Mouse (Mus musculus) olfactory bulb, adult 2 months (tissue): ENCODE data around the gene Glis2.

Experiments
- CTCF ChIP-seq: fragments of 200-500 bp; IDR thresholded peaks from 2 replicates; pipeline ENCODE4 v1.5.1; 2012; ENCODE audit warnings: low read depth, mild to moderate bottlenecking, low read length, moderate library complexity; ENCODE audit not compliant: insufficient read depth
- POLR2A ChIP-seq: fragments of 200-500 bp; IDR thresholded peaks from 2 replicates; pipeline ENCODE4 v1.6.1; 2012; ENCODE audit warnings: mild to moderate bottlenecking, low read depth, low read length, moderate library complexity; ENCODE audit not compliant: insufficient read depth

- TF ChIP-seq POLR2A (no peak), CTCF (no peak)
Observed at GRCm38 (mm10) chr16:4642937-4643336, 48.4 kb downstream of the Glis2 start.
